Mouse (Mus musculus): ENCODE data around the gene St6galnac6. TPM values are rescaled to one million over a fixed set of nuclear protein-coding genes. Genes with fewer than 3 reads are reported as not detected.

Gene St6galnac6
- polyA plus RNA-seq, 1 experiment from 2014 or later, result 27.7 TPM

GRCm38 (mm10) chr2:32624111-32624748 lies 24.7 kb downstream of the St6galnac6 start:
- Histone ChIP-seq H3K27me3 (no peaks in the 10 kb centered on the region), H3K9me3 (no peaks in the 10 kb centered on the region), H3K4me2 (no peak overlapping the region), H3K36me3 (no peaks in the 10 kb centered on the region), H3K9ac (no peak overlapping the region), H3K4me1 (replicated peaks) (peaks cover 70% of the 10 kb centered on the region), H3K4me3 (no peak overlapping the region), H3K27ac (replicated peaks) (0 out of 2 replicates have a peak overlapping the region, but pooled peaks have one; percentile 87)
- ATAC-seq (ENCODE audit: low FRiP score, low read depth), result no peak
- WGBS, result 84% methylated on average over 5 of the region's 5 CpGs

- Histone ChIP-seq H3K27me3 (no peaks in the 10 kb centered on the region), H3K4me3 (peak overlapping the region; percentile 39), H3K36me3 (no peaks in the 10 kb centered on the region), H3K4me1 (replicated peaks) (peaks cover 67% of the 10 kb centered on the region), H3K9me3 (no peaks in the 10 kb centered on the region), H3K9ac (peak overlapping the region; percentile 54), H3K27ac (replicated peaks) (peak overlapping the region; percentile 87), H3K4me2 (peak overlapping the region; percentile 66)
- peak; percentile 71 for ATAC-seq (ENCODE audit: low FRiP score, low read depth)
- 2% methylated on average over 13 of the region's 13 CpGs for WGBS
Observed at GRCm38 (mm10) chr2:32625212-32625872, 25.8 kb downstream of the St6galnac6 start.

GRCm38 (mm10) chr2:32625873-32626694 lies 26.6 kb downstream of the St6galnac6 start:
- Histone ChIP-seq H3K4me1 (replicated peaks) (peaks cover 67% of the 10 kb centered on the region), H3K9ac (peak overlapping the region; percentile 54)
- ATAC-seq (ENCODE audit: low FRiP score, low read depth), result no peak

GRCm38 (mm10) chr2:32627266-32628043 lies 27.9 kb downstream of the St6galnac6 start:
- ATAC-seq (ENCODE audit: low FRiP score, low read depth), result no peak
- no peak overlapping the region for H3K4me3 ChIP-seq
- no peaks in the 10 kb centered on the region for H3K36me3 ChIP-seq
- no peaks in the 10 kb centered on the region for H3K9me3 ChIP-seq
- H3K4me2 ChIP-seq, result peak overlapping the region; percentile 66; the same call in 1 of the 2 replicates
- no peaks in the 10 kb centered on the region for H3K27me3 ChIP-seq
- WGBS, result 71% methylated on average over 20 of the region's 20 CpGs
- peaks cover 58% of the 10 kb centered on the region for H3K4me1 ChIP-seq (replicated peaks)
- H3K27ac ChIP-seq (replicated peaks), result no peak overlapping the region
- no peak overlapping the region for H3K9ac ChIP-seq

More at GRCm38 (mm10) chr2:32625873-32626694, 26.6 kb downstream of the St6galnac6 start:
- WGBS, result 54% methylated on average over 5 of the region's 5 CpGs
- H3K36me3 ChIP-seq, result no peaks in the 10 kb centered on the region
- peak overlapping the region; percentile 39 for H3K4me3 ChIP-seq
- H3K27me3 ChIP-seq, result no peaks in the 10 kb centered on the region
- peak overlapping the region; percentile 66 for H3K4me2 ChIP-seq
- H3K27ac ChIP-seq (replicated peaks), result peak overlapping the region; percentile 87
- H3K9me3 ChIP-seq, result no peaks in the 10 kb centered on the region

DNA sequence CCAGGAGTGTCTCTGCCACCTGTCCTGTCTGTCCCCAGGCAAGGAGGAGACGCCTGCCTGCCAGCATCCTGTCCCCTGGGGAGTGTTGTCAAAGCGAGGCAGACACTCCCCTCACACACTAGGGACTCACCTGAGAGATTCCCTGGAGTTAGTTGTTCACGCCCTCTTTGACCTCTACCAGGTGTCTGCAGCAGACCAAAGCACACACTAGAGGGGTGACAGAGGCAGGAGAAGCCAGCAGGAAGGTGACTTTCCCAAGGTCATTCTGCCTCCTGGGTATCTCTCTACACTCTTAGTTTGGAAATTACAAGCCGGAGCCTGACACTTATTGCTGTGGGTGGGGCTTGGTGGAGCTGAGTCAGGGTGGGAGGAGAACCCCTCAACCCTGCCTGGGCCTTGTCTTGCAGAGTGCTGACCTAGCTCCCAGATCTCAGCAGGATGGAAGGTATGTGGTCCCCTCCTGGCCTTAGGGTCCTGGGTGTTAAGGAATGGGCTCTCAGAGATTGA lies 28.6 kb downstream of the St6galnac6 start:
- Histone ChIP-seq H3K27ac (replicated peaks) (peak overlapping the region; percentile 63), H3K36me3 (no peaks in the 10 kb centered on the region; the same call in 1 of the 2 replicates), H3K9me3 (no peaks in the 10 kb centered on the region), H3K27me3 (no peaks in the 10 kb centered on the region), H3K4me1 (replicated peaks) (peaks cover 58% of the 10 kb centered on the region), H3K9ac (no peak overlapping the region), H3K4me2 (peak overlapping the region; percentile 36), H3K4me3 (no peak overlapping the region)
- no peak for ATAC-seq (ENCODE audit: low FRiP score, low read depth)
- WGBS, result 64% methylated on average over 4 of the region's 4 CpGs

DNA sequence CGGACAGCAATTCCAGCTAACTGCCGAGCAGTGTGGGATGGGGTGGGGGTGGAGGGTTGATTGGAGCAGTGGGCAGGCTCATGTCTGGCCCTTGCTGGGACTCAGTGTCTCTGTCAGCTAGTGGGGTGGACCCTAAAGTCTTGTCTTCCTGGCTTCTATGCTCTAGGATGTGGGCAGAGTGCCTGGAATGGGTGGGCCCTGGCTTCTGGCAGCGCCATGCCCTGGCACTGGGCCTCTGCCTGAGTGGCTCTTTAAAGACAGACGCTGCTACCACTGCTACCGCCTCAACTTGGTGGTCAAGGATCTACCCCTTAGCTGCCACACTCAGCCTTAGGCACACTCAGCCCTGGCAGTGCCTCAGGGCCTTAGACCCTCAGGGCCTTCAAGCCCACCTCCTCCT lies 29.2 kb downstream of the St6galnac6 start:
- Histone ChIP-seq H3K36me3 (peaks cover 4% of the 10 kb centered on the region; the same call in 1 of the 2 replicates), H3K27ac (replicated peaks) (peak overlapping the region; percentile 63), H3K27me3 (no peaks in the 10 kb centered on the region), H3K9me3 (no peaks in the 10 kb centered on the region), H3K4me3 (no peak overlapping the region), H3K9ac (no peak overlapping the region), H3K4me2 (peak overlapping the region; percentile 36), H3K4me1 (replicated peaks) (peaks cover 58% of the 10 kb centered on the region)
- peak; percentile 40; the same call in 1 of the 2 replicates for ATAC-seq (ENCODE audit: low FRiP score, low read depth)
- WGBS, result 28% methylated on average over 5 of the region's 5 CpGs

GRCm38 (mm10) chr2:32629276-32629976 lies 29.9 kb downstream of the St6galnac6 start:
- Histone ChIP-seq H3K4me3 (no peak overlapping the region), H3K9me3 (no peaks in the 10 kb centered on the region), H3K9ac (no peak overlapping the region), H3K4me2 (peak overlapping the region; percentile 36), H3K27me3 (no peaks in the 10 kb centered on the region), H3K4me1 (replicated peaks) (peaks cover 57% of the 10 kb centered on the region), H3K27ac (replicated peaks) (peak overlapping the region; percentile 63), H3K36me3 (peaks cover 4% of the 10 kb centered on the region; the same call in 1 of the 2 replicates)
- WGBS, result 22% methylated on average over 9 of the region's 9 CpGs
- ATAC-seq (ENCODE audit: low FRiP score, low read depth), result peak; percentile 19

DNA sequence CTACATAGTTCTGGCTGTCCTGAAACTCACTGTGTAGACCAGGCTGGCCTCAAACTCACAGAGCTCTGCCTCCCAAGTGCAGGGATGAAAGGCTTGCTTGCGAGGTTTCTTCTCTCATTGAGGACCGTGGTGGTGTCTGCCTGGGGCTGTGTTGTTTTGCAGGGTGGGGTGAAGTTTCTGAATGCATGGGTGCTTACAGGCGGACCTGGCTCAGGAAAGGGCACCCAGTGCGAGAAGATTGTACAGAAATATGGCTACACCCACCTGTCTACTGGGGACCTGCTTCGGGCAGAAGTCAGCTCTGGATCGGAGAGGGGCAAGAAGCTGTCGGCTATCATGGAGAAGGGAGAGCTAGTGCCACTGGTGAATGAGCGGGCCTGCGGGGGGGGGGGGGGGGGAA lies 30.5 kb downstream of the St6galnac6 start:
- WGBS, result 73% methylated on average over 9 of the region's 9 CpGs
- Histone ChIP-seq H3K27me3 (no peaks in the 10 kb centered on the region), H3K9me3 (no peaks in the 10 kb centered on the region), H3K4me1 (replicated peaks) (peaks cover 51% of the 10 kb centered on the region), H3K36me3 (peaks cover 4% of the 10 kb centered on the region; the same call in 1 of the 2 replicates), H3K4me3 (no peak overlapping the region), H3K27ac (replicated peaks) (no peak overlapping the region), H3K9ac (no peak overlapping the region), H3K4me2 (peak overlapping the region; percentile 36; the same call in 1 of the 2 replicates)
- ATAC-seq (ENCODE audit: low FRiP score, low read depth), result no peak

DNA sequence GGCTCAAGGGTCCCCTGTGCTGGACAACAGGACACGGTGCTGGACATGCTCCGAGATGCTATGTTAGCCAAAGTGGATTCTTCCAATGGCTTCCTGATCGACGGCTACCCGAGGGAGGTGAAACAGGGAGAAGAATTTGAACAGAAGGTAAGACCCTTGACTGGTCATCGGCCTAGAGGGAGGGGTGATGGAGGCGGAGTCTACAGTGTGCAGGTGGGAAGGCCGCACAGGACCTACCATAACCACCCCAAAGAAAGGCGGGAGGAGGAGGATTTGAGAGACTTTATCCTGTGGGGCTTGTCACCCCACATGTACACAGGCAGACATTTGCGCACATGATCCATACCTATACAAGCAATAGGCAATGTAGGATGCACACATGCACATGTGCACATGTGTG lies 31.5 kb downstream of the St6galnac6 start:
- Histone ChIP-seq H3K4me2 (no peak overlapping the region), H3K4me1 (replicated peaks) (peaks cover 40% of the 10 kb centered on the region), H3K27ac (replicated peaks) (no peak overlapping the region), H3K9me3 (no peaks in the 10 kb centered on the region), H3K9ac (no peak overlapping the region), H3K36me3 (peaks cover 4% of the 10 kb centered on the region; the same call in 1 of the 2 replicates), H3K27me3 (no peaks in the 10 kb centered on the region), H3K4me3 (no peak overlapping the region)
- WGBS, result 88% methylated on average over 10 of the region's 10 CpGs
- no peak for ATAC-seq (ENCODE audit: low FRiP score, low read depth)

DNA sequence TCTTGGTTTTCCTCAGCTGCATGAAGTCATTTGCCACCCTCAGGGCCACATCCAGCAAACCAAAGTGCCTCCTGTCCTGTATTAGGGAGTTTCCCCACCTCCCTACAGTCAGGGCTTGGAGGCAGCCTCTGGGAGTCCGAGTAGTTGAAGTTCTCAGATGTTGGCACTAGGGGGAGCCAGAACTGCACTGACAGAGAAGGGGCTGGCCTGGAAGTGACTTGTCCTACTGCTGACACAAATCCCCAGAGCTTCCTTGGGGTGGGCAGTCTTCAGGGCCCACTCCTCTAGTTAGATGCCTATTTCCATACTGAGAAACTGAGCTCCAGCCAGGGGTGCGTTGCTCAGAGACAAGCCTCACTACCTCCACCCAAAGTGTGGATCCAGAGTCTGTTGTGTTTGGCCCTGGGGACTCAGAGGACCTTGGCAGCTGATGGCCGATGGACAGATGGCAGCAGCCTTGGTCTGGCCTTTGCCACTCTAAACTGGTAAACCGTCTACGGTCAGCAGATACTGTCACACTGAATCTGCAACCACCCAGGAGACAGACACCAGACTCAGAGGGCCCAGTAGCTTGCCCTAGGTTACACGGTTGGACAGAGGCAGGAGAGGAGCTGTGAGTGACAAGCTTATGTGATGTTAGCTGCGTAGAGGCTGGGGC lies 32.4 kb downstream of the St6galnac6 start:
- Histone ChIP-seq H3K9ac (no peak overlapping the region), H3K9me3 (no peaks in the 10 kb centered on the region), H3K4me3 (no peak overlapping the region), H3K4me1 (replicated peaks) (peaks cover 32% of the 10 kb centered on the region), H3K4me2 (no peak overlapping the region), H3K27ac (replicated peaks) (no peak overlapping the region), H3K27me3 (no peaks in the 10 kb centered on the region), H3K36me3 (peaks cover 4% of the 10 kb centered on the region; the same call in 1 of the 2 replicates)
- no peak for ATAC-seq (ENCODE audit: low FRiP score, low read depth)
- WGBS, result 48% methylated on average over 7 of the region's 7 CpGs
